Mouse (Mus musculus) liver, embryonic 13.5 days (tissue): ENCODE measurements at regions not wholly inside any gene's neighbourhood (a gene's known extent, or its start where the extent isn't known, plus 50 kb on each side); places are given as distances from the start of the nearest gene placed in this dataset.

Experiments
- ATAC-seq: fragments of 200-750 bp; cut with Nextera tagmentation; 2 replicates; pipeline ENCODE4 v1.8.0; 2017; ENCODE audit warnings: low read depth, mild to moderate bottlenecking, moderate number of reproducible peaks, moderate library complexity
- DNase-seq: peaks from one replicate; pipeline ENCODE4 v3.0.0; 2022
- H3K27ac ChIP-seq: fragments of 300-500 bp; sonication (generic); 2 replicates; pipeline ENCODE4 v1.5.1; 2015; ENCODE audit warnings: moderate library complexity, mild to moderate bottlenecking, inconsistent platforms
- H3K27me3 ChIP-seq: fragments of 300-500 bp; sonication (generic); 2 replicates; pipeline ENCODE4 v1.6.1; 2015; ENCODE audit warnings: mild to moderate bottlenecking, inconsistent platforms
- H3K36me3 ChIP-seq: fragments of 300-500 bp; sonication (generic); 2 replicates; pipeline ENCODE4 v1.6.1; 2015; ENCODE audit warnings: mild to moderate bottlenecking, inconsistent platforms
- H3K4me1 ChIP-seq: fragments of 300-500 bp; sonication (generic); replicated peaks from 2 replicates; pipeline ENCODE4 v1.6.1; 2015; ENCODE audit warnings: inconsistent platforms
- H3K4me2 ChIP-seq: fragments of 300-500 bp; sonication (generic); 2 replicates; pipeline ENCODE4 v1.6.1; 2015; ENCODE audit warnings: inconsistent platforms, mild to moderate bottlenecking, moderate library complexity
- H3K4me3 ChIP-seq: fragments of 300-500 bp; sonication (generic); replicated peaks from 2 replicates; pipeline ENCODE4 v1.5.1; 2015; ENCODE audit warnings: mild to moderate bottlenecking, inconsistent platforms
- H3K9ac ChIP-seq: fragments of 300-500 bp; sonication (generic); 2 replicates; pipeline ENCODE4 v1.6.1; 2015; ENCODE audit warnings: mild to moderate bottlenecking, inconsistent platforms
- H3K9me3 ChIP-seq: fragments of 300-500 bp; sonication (generic); replicated peaks from 2 replicates; pipeline ENCODE4 v1.6.1; 2016; ENCODE audit warnings: inconsistent platforms
- WGBS: fragments of 180-500 bp; shearing (Covaris S2); methylation state at CpG from one replicate; pipeline ENCODE4 v1.1.7; 2015; ENCODE audit not compliant: insufficient replicate concordance; 5-methylcytosine and 5-hydroxymethylcytosine counted together

DNA sequence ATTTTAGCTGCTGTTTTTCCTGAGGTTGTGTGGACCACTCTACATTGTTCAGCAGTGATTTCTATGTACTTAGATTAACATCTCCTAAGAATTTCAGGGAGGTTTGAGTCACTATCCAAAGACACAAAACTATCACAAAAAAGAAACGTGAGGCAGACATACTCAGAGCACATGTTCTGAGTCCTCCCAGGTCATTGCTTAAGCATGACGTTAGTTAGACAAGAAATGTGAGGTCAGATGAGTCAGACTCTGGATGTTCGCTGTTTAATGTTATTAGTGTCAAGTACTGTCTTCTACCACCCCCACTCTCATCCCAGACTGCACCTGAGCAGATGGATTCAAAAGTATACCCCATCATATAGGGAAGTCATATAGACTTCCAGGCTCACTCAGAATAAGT, 475.0 kb downstream of the Etnk1 start:
- Histone ChIP-seq H3K27me3 (no peaks in the 10 kb centered on the region), H3K9ac (no peak overlapping the region), H3K27ac (no peak overlapping the region), H3K36me3 (no peaks in the 10 kb centered on the region), H3K4me2 (no peak overlapping the region), H3K4me1 (no peaks in the 10 kb centered on the region), H3K4me3 (no peak overlapping the region), H3K9me3 (no peaks in the 10 kb centered on the region)
- WGBS, result 53% methylated on average over 3 of the region's 3 CpGs
- no peak for DNase-seq
- no peak for ATAC-seq

DNA sequence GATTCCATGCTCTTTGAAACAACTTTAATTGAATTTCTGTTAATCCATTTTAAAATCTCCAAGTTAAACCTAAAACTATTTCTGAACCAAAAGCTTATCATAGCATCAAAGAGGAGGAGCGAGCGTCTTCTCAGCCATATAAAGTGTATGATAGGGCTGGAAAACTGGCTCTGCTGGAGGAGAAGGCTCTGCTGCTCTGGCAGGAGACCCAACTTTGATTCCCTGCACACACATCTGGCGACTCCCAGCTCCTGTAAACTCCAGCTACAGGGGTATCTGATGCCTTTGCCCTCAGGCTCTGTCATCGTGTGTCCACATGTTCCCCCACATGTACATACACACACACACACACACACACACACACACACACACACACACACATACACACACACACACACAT, 479.0 kb downstream of the Etnk1 start:
- Histone ChIP-seq H3K27me3 (no peaks in the 10 kb centered on the region), H3K9ac (no peak overlapping the region), H3K4me2 (no peak overlapping the region), H3K27ac (no peak overlapping the region), H3K4me3 (no peak overlapping the region), H3K9me3 (no peaks in the 10 kb centered on the region), H3K4me1 (no peaks in the 10 kb centered on the region), H3K36me3 (no peaks in the 10 kb centered on the region)
- DNase-seq (no peak), ATAC-seq (no peak)
- WGBS, result 53% methylated on average over 4 of the region's 4 CpGs

DNA sequence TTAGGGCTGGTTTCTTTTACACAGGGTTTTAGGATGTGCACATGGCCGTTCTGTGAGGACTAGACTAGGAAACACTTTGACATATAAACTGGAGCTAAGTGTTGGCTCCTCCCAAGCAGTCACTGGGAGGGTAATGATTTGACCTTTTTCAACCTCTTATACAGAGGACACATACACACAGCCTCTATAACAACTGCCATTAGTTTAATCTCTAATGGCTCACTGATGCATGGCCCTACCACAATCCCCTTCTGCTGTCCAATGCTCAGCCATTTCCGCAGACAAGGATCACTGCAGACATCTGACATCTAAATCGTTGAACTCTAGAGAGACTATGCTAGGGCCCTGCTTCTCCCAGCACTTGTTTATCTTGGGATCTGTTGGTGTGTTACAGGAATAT, 481.5 kb downstream of the Etnk1 start:
- Histone ChIP-seq H3K36me3 (no peaks in the 10 kb centered on the region), H3K27ac (no peak overlapping the region), H3K4me3 (no peak overlapping the region), H3K4me2 (no peak overlapping the region), H3K4me1 (no peaks in the 10 kb centered on the region), H3K27me3 (no peaks in the 10 kb centered on the region), H3K9ac (no peak overlapping the region), H3K9me3 (no peaks in the 10 kb centered on the region)
- no peak for ATAC-seq
- WGBS, result 68% methylated on average over 3 of the region's 3 CpGs
- no peak for DNase-seq

DNA sequence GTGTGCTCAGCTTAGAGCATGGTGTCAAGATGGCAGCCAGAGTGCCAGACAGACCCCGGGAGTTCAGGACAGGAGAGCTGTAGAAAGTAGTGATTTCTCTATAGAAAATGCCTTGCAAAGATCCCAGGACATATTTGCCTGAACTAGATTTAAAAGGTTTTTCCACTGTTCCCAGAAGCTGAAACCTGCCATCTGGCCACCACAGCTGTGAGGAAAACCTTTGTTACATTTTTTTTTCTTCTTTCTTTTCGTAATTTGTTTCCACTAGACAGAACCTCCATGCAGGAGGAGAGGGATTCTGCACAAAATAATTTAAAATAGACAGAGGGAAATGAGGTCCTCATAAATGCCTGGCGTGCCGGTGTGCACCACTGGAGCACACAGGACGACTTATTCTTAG, 489.6 kb downstream of the Etnk1 start:
- H3K9ac ChIP-seq, result no peak overlapping the region
- ATAC-seq, result no peak
- no peaks in the 10 kb centered on the region for H3K36me3 ChIP-seq

DNA sequence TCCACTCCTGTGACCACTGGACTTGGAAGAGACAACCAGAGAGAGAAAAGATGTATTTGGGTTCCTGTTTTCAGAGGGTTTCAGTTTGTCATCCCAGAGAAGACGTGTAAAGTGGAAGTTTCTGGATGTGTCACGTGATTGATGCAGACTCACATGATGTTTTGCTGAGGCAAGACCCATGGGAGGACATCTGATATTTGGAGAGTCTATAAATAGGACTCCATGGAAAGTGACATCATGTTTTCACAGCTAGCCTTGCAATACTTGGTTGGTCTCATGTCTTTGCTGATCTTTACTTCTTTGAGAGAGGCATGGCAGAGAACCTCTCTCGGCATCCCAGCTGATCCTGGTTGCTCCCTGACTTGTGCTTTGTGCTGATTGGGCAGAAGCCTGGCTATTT, 493.8 kb downstream of the Etnk1 start:
- Histone ChIP-seq H3K27me3 (no peaks in the 10 kb centered on the region), H3K4me2 (no peak overlapping the region), H3K4me1 (no peaks in the 10 kb centered on the region), H3K9me3 (no peaks in the 10 kb centered on the region), H3K36me3 (no peaks in the 10 kb centered on the region), H3K9ac (no peak overlapping the region), H3K27ac (no peak overlapping the region), H3K4me3 (no peak overlapping the region)
- 56% methylated on average over 3 of the region's 3 CpGs for WGBS
- ATAC-seq, result no peak
- no peak for DNase-seq

More for the DNA sequence above, 489.6 kb downstream of the Etnk1 start:
- no peaks in the 10 kb centered on the region for H3K27me3 ChIP-seq
- H3K4me3 ChIP-seq, result no peak overlapping the region
- DNase-seq, result no peak
- H3K4me2 ChIP-seq, result no peak overlapping the region
- WGBS, result 62% methylated on average over 5 of the region's 5 CpGs
- H3K9me3 ChIP-seq, result no peaks in the 10 kb centered on the region
- no peaks in the 10 kb centered on the region for H3K4me1 ChIP-seq
- no peak overlapping the region for H3K27ac ChIP-seq

DNA sequence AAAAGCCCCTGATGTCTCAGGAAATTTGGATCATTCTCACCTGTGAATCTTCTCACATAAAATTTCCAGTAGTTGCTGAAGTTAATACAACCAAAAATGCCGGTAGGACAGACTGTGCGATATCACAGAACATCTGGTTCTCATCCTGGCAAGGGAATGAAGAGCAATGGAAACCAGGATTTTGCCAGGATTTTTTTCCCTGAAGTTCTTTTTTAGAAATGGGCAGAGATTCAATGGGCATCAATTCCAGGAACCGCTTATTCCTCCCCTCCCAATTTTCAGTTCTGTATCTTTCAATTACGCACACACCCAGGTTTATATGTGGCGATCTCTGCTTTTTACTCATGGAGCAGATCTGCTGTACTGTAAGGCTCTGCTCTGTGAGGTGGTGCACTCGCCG, 496.3 kb downstream of the Etnk1 start:
- H3K36me3 ChIP-seq, result no peaks in the 10 kb centered on the region
- no peak for ATAC-seq

DNA sequence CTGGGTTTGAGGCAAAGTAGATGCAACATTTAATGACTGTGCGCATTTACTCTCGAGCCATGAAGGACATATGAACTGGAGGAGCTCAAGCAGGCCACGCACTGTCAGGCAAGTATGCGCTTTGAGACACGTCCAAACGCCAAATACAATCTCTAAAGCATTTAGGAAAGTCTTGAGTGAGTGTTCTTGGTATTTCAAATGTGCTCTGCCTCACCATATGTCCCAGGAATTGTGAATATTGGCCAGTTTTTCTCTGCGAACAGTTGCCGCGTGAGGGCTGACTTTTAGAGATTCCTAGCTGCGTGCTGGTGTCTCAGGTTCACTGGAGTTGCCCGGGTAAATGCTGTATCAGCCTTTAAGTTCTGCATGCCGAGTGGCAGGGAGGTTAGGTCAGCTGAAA, 498.4 kb downstream of the Etnk1 start:
- DNase-seq (no peak), ATAC-seq (no peak)
- Histone ChIP-seq H3K9me3 (0 out of 2 replicates have a peak, but pooled peaks cover 5% of the 10 kb centered on the region), H3K27me3 (no peaks in the 10 kb centered on the region), H3K9ac (no peak overlapping the region), H3K4me2 (no peak overlapping the region), H3K36me3 (no peaks in the 10 kb centered on the region), H3K4me3 (no peak overlapping the region), H3K27ac (no peak overlapping the region), H3K4me1 (no peaks in the 10 kb centered on the region)
- 76% methylated on average over 12 of the region's 12 CpGs for WGBS

More for the DNA sequence above, 496.3 kb downstream of the Etnk1 start:
- no peaks in the 10 kb centered on the region for H3K27me3 ChIP-seq
- H3K4me3 ChIP-seq, result no peak overlapping the region
- H3K27ac ChIP-seq, result no peak overlapping the region
- 0 out of 2 replicates have a peak, but pooled peaks cover 5% of the 10 kb centered on the region for H3K9me3 ChIP-seq
- WGBS, result 80% methylated on average over 7 of the region's 7 CpGs
- no peak overlapping the region for H3K9ac ChIP-seq
- H3K4me2 ChIP-seq, result no peak overlapping the region
- H3K4me1 ChIP-seq, result no peaks in the 10 kb centered on the region
- DNase-seq, result no peak

DNA sequence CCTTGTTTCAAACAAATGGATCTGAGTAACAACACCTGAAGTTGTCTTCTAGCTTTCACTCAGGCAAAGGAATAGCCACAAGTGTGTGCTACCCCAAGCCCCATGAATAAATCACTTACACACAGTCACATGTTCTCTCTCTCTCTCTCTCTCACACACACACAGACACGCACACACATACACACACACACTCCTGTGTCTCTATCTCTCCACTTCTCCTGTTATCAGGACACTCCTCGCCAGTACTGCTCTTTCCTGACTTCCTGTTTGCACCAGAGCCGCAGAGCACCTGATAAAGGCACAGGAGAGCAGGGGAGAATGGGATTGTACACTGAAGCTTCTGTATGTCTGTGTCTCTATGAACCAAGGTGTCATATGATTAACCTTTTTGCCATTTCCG, 501.5 kb downstream of the Etnk1 start:
- H3K4me2 ChIP-seq, result no peak overlapping the region
- no peaks in the 10 kb centered on the region for H3K36me3 ChIP-seq
- no peak overlapping the region for H3K9ac ChIP-seq
- H3K27ac ChIP-seq, result no peak overlapping the region
- H3K9me3 ChIP-seq, result 0 out of 2 replicates have a peak, but pooled peaks cover 5% of the 10 kb centered on the region
- ATAC-seq (no peak), DNase-seq (no peak)
- WGBS, result 30% methylated on average over 4 of the region's 4 CpGs
- no peaks in the 10 kb centered on the region for H3K4me1 ChIP-seq
- H3K4me3 ChIP-seq, result no peak overlapping the region
- no peaks in the 10 kb centered on the region for H3K27me3 ChIP-seq

DNA sequence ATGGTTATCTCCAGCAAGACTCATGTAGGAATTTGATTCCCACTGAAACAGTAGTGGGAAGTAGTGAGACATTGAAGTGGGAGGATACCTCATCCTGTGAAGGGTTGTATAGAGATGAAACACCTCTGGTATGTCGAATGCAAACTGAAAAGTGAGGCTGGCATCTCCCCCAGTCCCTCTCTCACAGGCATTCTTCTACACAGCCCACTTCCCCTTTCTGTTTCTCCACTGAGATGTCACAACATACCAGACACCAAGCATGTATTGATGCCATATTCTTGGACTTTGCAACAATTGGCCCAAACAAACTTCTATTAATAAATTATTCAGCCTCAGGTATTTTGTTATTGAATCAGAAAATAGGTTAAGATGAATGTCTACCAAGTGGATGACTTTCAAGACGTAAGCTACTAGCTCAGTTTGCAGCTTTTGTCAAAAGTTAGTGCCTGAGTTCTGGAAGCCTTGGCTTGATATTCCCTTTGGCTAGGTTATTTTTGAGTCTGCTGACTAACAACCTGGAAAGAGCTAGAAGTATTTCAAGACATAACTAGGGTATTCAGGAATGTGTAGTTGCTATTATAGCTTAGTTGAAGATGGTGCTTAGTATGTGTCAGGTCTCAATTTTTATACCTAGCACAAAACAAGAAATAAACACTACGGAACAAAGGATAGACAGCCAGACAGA, 502.6 kb downstream of the Etnk1 start:
- H3K27me3 ChIP-seq, result no peaks in the 10 kb centered on the region
- H3K36me3 ChIP-seq, result no peaks in the 10 kb centered on the region
- 0 out of 2 replicates have a peak, but pooled peaks cover 5% of the 10 kb centered on the region for H3K9me3 ChIP-seq
- DNase-seq (no peak), ATAC-seq (no peak)
- H3K9ac ChIP-seq, result no peak overlapping the region
- no peak overlapping the region for H3K4me2 ChIP-seq
- no peaks in the 10 kb centered on the region for H3K4me1 ChIP-seq
- 55% methylated on average over 3 of the region's 3 CpGs for WGBS
- H3K27ac ChIP-seq, result no peak overlapping the region
- no peak overlapping the region for H3K4me3 ChIP-seq

DNA sequence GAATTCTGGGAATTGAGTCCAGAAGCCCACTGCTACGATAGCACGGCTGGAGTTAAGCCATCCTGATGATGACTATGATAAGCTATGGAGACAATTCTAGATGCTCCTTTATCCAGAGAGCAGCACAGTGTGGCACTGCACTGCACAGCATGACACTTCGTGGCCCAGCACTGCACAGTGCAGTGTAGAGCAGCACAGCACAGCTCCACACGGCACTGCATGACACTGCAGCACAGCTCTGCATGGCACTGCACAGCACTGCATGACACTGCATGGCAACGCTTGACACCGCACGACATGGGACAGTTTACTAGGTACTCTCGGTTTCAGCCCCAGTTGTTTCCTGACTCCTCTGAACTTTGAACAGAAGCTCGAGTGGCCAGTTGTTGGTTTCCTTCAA, 523.1 kb downstream of the Etnk1 start:
- DNase-seq (no peak), ATAC-seq (no peak)
- Histone ChIP-seq H3K9ac (no peak overlapping the region), H3K27me3 (no peaks in the 10 kb centered on the region), H3K27ac (no peak overlapping the region), H3K4me3 (no peak overlapping the region), H3K36me3 (no peaks in the 10 kb centered on the region), H3K4me2 (no peak overlapping the region), H3K4me1 (no peaks in the 10 kb centered on the region), H3K9me3 (no peaks in the 10 kb centered on the region)
- WGBS, result 71% methylated on average over 9 of the region's 9 CpGs

DNA sequence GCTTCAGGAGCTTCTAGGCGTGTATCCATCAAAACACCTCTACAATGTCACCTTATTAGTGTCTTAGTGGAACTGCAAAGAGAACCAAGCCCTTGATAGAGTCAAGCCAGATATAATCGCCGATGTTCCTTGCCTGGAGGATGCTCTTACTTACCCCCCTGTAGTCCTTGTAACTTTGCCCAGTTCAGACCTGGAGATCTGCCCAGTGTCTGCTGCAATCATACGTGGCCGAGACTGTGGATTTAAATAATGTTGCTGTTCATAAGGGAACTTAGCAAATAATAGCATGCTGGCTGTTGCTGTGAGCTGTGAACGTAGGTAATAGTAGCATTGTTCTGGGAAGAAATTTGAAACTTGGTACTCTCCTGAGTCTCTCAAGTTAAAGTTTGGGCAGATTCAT, 523.8 kb downstream of the Etnk1 start:
- Histone ChIP-seq H3K27ac (no peak overlapping the region), H3K27me3 (no peaks in the 10 kb centered on the region), H3K4me1 (no peaks in the 10 kb centered on the region), H3K4me2 (no peak overlapping the region), H3K9me3 (no peaks in the 10 kb centered on the region), H3K9ac (no peak overlapping the region), H3K4me3 (no peak overlapping the region), H3K36me3 (no peaks in the 10 kb centered on the region)
- WGBS, result 72% methylated on average over 6 of the region's 6 CpGs
- DNase-seq (no peak), ATAC-seq (no peak)

DNA sequence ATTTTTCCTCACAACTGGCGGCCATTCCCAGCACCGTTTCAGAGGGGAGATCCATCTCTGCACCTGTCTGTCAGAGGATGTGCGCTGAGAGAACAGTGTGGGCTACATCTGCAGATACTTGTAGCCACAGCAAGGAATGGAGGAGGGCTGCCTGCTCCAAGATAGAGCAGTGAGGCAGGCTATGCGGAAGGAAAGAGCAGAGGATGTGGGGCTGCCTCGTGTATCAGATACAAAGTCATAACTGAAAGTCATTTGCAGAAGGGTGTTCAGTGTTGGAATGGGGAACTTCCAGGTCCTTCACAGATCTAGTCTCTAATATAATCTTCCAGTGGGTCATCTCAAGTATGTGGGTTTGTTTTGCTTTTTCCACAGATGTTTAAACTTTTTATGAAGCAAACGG, 531.0 kb downstream of the Etnk1 start:
- DNase-seq, result no peak
- 39% methylated on average over 6 of the region's 6 CpGs for WGBS
- H3K9me3 ChIP-seq, result no peaks in the 10 kb centered on the region

More for the DNA sequence above, 531.0 kb downstream of the Etnk1 start:
- Histone ChIP-seq H3K27ac (no peak overlapping the region), H3K4me3 (no peak overlapping the region), H3K4me1 (no peaks in the 10 kb centered on the region), H3K4me2 (no peak overlapping the region), H3K27me3 (no peaks in the 10 kb centered on the region), H3K9ac (no peak overlapping the region), H3K36me3 (no peaks in the 10 kb centered on the region)
- no peak for ATAC-seq
